Mouse (Mus musculus) kidney, adult 2 months (tissue): Measurements from ENCODE around the gene Them4.

Experiments
- CTCF ChIP-seq: fragments of 200-500 bp; conservative IDR thresholded peaks from 2 replicates; pipeline ENCODE4 v1.5.1; 2011; ENCODE audit warnings: low read depth, mild to moderate bottlenecking, control low read depth, low read length, moderate library complexity, mixed read lengths; ENCODE audit not compliant: insufficient read depth, insufficient read length
- POLR2A ChIP-seq: fragments of 200-500 bp; IDR thresholded peaks from one replicate; pipeline ENCODE4 v1.6.1; 2011; ENCODE audit warnings: low read depth, low read length, control low read depth

DNA sequence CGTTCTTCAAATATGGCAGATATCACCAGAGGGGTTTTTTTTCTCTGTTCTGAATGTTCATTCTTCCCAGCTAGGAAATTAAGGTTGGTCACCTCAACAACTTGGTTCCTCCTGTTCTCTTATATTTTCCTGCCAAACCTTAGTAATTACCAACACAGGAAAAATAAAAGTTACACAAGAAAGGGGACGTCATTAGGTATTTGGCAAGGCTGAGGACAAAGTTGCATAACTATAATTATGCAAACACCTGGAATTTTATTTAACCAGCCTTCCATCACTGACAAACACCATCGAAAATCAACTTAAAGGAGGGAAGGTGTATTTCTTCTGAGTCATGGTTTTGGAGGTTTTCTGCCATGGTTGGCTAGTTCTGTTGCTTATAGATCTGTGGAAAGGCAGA, 28.6 kb downstream of the Them4 start:
- no peak for TF ChIP-seq CTCF
- TF ChIP-seq POLR2A = no peak
